Mouse (Mus musculus): Measurements from ENCODE around the gene Ttc17.
A peak's percentile ranks its signal among the peaks of the same experiment; 100 is the strongest.
"Not testable (repeated sequence)": the region's sequence is repeated elsewhere in the genome, so short reads cannot be mapped to it uniquely, and the experiment has no call there.

Gene Ttc17

DNA sequence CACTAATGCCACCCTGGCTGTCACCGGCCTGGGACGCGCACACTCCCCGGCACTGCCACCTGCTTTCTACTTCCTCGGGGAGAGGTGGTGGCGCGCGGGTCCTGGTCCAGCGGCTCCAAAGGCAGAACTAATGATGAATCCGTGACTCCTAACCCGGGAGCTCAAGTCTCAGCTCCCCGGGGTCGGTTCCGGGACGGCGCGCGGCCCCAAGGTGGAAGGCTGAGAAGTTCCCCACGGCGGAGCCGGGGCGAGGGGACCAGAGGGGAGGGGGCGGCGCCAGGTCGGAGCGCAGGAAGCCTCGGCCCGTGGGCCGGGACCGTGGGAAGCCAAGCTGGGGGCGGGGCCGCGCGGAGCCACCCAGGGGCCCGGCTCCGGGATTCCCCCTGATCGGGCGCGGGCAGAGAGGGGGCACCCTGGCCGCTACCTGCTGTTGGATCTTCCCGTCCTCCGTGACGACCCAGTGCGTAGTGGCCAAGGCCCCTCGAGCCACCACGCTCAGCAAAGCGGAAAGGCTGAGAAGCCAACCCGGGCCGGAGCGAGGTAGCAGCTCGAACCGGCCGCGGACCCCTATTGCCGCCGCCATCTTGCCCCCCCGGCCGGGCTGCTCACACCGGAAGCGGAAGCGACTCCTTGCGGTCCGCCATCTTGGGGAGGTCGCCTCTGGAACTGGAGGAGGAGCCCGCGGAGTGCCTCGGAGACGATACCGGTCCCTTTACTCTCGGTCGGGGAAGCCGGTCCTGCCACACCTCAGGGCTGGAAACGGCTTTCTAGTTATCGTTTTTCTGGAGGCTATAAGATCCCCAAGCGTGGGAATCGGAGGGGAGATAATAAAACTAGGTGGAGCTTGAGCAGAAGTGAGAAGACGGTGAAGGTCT, at the start of gene Ttc17:
TSS of gene Ttc17 (minus strand) at position 607 of the 875 bp plus-strand sequence.
- peak; percentile 93 for DNase-seq (ENCODE audit: low read depth, low spot score)

DNA sequence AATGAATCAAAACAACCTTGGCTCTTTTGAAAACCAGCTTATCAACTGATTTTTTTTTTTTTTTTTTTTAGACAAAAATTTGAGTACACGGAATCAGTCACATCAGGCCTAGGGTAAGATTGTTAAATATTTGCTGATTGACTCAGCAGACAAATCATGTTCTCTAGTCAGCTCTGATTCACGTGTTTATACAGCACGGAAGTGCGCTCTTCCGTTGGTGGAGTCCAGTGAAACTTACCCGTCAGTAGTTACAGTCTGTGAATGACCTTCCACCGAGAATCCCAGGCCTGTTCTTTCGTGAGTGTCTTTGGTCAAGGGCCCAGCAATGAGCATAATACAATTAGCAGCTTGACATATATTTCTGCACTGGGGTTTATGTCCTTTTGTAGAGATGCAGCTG, 43.2 kb upstream of the Ttc17 start:
- no peak for DNase-seq (ENCODE audit: low read depth, low spot score)

DNA sequence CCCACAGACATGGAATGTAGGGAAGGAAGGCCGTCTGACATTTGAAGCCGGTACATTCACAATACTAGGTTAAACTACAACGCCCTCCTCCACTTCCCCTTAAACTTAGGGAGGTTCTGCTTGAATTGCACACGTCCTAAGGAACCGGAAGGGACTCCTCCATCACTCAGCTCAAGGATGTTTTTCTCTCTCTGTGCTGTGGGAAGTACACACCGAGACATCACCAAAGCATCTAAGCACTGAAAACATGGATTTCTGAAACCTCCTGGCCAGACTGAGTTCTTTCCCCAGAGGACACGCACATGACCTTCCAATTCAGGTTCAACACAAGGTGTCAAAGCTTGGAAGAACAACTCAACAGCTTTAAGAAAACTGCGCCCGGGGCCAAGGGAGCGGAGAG, 30.5 kb upstream of the Ttc17 start:
- DNase-seq (ENCODE audit: low read depth, low spot score): peak; percentile 21

DNA sequence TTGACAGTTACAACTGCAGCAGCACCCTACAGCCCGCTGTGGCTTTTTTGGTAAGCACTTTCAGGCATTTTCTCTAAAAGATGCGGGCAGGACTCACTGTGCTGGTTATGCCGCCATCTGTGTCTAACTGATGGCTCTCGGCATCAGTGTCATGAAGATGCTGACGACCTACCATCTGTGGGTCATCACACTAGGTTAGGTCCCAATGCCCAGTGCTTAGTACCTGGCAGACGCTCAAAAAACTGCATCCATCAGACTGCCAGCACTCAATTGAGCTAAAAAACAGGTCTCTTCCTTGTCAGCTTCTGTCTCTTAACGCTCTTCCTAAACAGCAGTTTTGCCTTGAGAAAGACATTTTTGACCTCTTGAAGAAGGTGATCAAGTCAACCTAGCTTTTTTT, 29.0 kb upstream of the Ttc17 start:
- DNase-seq (ENCODE audit: low read depth, low spot score): no peak

DNA sequence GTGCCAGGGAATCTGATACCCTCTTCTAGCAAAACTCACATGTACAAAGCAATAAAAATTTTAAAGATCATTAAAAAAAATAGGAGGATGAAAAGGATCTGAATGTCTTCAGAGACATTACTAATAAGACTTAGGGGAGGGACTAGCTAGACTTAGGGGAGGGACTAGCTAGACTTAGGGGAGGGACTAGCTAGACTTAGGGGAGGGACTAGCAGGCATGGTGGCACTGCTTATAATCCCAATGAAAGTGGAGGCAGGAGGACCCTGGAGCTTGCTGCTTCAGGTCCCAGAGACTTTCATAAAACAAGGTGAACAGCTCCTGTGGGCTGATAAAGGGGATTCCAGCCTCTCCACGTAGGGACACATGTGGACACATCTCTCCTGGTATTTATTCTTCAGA, 28.3 kb upstream of the Ttc17 start:
- DNase-seq (ENCODE audit: low read depth, low spot score): no peak

DNA sequence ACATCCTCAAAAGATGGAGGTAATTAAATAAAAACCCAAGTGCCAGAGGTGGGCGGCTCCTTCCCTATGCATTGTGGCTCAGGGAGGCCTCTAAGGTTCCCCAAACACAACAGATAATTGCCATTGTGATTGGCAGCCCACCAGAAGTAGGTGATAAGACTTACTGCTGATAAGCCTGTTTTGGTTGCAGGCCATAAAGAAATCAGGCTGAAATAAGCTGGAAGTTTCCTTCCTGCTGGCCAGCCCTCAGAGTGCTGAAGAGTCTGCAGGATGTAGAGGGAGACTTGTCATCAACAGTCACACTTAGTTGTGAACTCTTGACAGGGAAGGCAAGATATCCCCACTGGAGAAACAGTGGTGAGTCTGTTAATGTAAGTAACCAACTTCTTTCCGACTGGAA, 25.7 kb upstream of the Ttc17 start:
- no peak for DNase-seq (ENCODE audit: low read depth, low spot score)

DNA sequence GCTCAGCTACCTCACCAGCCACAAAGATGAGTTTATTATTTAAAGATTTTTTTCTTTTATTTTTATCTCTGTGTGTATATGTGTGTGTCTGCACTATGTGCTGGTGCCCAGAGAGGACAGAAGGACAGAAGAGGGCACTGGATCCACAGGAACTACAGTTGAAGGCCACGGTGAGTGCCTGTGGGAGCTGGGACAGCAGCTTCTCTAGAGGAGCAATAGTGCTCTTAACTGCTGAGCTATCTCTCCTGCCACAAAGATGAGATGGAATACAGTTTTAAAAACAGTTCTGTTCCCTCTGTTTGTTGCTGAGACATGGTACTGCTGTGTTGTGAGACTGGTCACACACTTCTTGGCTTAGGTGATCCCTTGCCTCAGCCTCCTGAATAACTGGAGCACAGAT, 22.0 kb upstream of the Ttc17 start:
- no peak for DNase-seq (ENCODE audit: low read depth, low spot score)

DNA sequence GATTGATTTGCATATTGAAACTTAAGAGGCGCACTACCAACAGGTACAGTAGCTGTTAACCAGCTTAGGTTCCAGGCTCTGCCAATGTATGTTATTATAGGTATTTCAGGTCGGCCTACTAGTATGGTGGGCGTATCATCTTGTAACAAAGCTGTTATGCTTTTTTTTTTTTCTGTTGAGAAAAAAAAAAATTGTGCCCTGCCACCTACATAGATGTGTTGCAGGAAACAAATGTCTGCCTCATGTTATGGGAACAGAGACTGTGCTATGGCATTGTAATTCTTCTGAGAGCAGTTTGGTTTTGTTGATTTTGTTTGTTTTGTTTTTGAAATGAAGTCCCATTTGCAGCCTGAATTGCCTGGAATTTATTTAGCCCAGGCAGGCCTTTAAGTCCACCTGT, 952 bp upstream of the Ttc17 start:
- DNase-seq (ENCODE audit: low read depth, low spot score): no peak

DNA sequence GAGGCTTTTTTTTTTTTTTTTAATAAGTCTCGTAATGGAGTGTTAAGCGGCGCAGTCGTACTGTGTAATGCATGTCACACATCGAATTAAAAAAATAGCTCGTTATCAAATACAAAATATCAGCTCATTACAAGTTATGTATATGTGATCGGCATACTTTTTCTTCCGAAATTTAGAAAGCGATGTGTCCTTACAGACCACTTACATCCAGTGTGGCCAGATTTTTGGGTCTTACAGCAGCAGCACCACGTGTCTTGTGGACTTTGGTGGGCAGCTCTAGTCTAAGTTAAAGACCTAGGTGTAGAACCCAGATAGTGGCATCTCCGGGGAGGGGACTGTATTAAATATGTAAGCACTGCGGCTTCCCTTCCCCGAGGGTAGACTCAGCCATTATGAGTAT, 532 bp upstream of the Ttc17 start:
- DNase-seq (ENCODE audit: low read depth, low spot score): peak; percentile 52

DNA sequence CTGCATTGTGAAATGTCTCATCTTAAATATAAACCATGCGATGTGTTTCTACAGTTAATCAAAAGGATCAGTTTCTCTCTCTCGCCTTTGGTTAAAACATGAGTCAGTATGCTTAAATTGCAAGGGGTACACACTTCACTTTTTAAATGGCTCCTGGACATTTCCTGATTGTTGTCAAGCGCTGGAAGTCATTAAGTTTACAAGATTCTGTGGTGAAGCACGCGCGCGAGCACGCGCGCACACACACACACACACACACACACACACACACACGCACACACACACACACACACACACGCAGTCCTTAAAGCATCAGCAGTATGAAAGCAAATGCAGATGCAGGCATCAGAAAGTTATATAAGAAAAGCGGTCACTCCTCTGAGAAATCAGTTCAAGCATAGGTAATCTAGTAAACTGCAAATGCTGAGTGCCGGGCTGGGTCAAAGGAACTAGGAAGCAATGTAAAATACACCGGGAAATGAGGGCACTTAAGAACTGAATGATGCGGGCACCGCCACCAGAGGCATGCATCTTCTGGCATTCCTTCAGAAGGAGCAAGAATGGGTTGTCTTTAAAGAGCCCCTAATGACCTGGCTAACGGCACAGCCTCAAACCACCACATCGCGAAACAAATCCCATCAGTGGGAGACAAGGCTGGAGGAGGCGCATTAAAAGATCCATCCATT, 949 bp downstream of the Ttc17 start:
- peak; percentile 77 for DNase-seq (ENCODE audit: low read depth, low spot score)

DNA sequence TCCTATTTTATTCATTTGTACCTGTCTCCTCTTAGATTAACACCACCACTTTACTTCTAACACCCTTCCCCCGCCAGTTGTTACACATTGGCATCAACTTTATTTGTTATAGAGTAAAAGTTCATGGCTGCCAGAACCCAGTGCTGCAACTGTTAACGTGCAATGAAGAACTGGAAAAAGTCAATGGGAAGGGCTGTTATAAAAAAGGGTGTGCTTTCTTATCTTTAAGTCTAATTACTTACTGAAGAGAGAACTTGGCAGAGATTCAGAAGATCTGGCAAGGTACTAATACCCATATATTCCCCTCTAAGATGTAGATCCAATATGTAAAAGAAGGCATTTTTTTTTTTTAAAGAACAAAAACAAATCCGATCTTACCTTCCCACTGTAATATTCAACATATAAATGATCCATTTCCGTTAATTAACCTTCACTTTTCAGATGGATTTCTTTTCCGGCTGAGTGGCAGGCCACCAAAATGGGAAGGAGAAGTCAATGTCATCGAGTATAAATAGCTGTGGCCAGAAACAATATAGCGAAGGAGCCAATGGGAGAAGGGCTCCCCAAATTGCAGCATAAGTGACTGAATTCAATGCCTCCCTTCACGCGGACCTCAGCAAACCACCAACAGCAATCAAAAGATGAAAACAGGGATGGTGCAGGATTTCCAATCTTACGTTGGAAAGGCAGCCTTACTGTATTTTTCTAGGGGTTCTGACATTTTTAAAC, 1.8 kb downstream of the Ttc17 start:
- no peak for DNase-seq (ENCODE audit: low read depth, low spot score)

DNA sequence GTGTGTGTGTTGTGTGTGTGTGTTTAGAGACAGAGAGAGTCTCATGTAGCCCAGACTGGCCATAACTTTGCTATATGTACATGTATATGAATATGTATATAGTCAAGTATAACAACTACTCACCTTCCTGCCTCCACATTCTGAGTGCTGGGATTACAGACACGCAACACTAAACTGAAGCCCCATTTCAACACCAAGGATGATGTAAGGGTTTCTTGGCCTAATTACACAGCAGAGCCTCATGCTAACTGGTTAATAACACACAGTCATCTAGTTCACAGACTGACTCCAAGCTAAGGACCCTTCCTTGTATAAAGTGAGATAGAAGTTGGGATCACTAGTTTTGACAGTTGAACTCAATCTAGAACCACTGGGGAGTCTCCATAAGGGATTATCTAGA, 3.9 kb downstream of the Ttc17 start:
- DNase-seq (ENCODE audit: low read depth, low spot score): no peak

DNA sequence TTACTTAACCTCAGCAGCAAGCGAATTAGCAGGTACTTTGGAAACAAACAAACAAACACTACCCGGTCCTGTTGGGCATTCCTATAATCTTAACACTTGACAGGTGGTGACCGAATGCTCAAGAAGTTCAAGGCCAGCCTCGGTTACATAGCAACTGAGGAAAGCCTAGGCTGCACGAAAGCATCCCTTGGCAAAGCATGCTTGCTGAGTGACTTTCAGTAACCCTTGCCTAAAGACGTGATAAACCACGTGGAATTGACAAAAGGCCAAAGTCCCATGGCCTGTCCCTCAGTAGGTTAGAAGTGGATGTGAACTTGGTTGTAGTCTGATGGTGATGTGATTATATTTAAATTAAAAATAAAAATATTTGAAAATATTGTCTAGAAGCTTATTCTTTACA, 4.4 kb downstream of the Ttc17 start:
- no peak for DNase-seq (ENCODE audit: low read depth, low spot score)

DNA sequence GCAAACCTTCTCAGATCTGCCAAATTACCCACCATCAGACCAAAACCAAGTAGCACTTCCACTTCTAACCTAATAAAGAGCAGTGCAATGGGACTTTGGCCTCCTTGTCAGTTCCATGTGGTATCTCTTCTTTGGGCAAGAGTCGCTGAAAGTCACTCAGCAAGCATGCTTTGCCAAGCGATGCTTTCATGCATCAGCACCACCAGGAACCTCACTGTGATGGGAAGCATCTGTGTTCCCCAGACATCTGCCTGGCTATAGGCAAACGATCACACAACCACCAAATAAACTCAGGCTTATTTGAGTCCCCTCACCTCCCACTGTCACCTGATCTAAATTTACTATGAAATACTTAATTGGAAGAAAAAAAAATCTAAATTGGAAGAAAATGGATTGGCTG, 5.5 kb downstream of the Ttc17 start:
- DNase-seq (ENCODE audit: low read depth, low spot score): no peak

DNA sequence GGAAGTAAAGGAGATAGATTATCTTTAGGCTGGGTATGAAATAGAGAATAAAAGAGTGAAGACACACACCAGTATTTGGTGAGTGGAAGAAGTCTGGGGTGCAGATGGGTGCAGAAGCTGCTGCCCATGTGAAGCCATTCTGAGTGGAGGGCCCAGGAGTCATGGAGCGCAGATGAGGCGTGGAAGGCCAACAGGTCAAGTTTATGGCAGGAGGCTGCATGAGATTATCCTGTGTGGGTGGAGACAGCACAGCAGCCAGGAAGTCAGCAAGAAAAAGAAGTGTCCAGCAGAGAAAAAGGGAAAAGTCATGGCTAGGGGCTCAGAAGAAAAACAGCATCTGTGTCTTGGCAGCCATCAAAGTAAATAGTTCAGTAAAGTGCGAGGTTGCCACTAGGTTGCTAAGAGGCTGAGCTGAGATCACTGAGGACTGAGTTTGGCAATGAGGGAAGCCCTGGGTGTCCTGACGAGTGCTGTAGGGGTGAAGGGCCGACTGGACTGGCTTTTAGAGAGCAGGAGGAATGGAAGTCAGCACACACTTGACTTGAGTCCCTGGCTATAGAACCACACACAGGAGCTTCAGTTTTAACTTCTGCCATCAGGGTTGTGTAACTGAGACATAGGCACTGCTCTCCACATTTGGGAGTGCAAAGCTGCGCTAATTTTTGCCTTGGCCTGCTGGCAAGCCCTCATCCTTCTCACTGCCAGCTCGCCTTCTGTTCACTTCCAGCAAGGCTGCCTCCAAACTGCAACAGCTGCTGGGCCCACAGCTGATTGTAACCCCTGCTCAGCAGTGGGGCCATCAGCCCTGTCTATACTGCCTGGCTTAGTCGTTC, 8.1 kb downstream of the Ttc17 start:
- DNase-seq (ENCODE audit: low read depth, low spot score): no peak

DNA sequence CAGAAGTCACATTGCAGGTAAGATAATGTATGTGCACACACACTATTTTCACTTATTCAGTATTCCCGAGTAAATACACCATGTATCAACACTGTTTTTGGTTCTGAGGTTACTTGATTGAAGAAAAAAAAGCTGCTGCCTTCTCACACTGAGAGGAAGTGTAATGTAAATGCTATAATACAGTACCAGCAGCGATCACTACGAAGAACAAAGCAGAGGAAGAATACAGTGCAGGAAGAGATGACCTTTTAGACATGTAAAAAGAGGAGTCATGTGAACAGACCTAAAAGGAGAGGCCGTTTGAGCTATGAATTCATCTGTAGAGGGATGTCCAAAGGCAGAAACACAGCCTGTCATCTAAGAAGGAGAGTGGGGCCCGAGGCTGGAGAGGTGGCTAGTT, 9.0 kb downstream of the Ttc17 start:
- no peak for DNase-seq (ENCODE audit: low read depth, low spot score)

DNA sequence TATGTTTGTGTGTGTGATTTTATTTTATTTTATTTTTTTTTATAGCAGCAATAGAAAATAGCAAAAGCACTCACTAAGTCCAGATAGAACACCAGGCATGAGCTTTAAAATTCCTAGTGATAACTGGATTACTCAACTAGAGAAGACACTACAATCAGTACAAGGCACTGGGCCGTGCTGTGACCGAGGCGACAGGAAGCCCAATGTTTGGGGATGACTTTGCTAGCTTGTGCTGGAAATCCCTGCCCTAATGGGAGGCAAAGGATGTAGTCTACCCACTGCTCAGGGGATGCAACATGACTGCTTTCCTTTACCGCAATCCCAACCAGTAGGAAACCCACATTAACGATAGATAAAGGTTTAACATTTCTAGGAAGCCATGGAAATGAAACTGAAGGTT, 10.2 kb downstream of the Ttc17 start:
- no peak for DNase-seq (ENCODE audit: low read depth, low spot score)

DNA sequence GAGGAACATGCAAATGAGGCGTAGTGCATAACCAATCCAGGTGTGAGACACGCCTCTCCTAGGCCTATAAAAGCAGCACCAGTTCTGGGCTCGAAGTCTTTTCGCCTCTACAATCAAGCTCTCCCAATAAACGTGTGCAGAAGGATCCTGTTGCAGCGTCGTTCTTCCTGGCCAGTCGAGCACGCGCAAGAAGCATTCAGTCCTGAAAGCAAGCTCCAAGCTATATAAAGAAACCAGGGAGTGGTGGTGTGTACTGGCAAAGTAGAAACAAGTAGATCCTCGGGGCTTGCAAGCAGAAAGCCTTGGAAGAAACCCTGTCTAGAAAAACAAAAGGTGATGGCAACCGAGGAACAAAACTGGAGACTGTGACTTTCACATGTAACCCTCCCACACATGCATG, 15.4 kb downstream of the Ttc17 start:
- not testable (repeated sequence) for DNase-seq (ENCODE audit: low read depth, low spot score)

DNA sequence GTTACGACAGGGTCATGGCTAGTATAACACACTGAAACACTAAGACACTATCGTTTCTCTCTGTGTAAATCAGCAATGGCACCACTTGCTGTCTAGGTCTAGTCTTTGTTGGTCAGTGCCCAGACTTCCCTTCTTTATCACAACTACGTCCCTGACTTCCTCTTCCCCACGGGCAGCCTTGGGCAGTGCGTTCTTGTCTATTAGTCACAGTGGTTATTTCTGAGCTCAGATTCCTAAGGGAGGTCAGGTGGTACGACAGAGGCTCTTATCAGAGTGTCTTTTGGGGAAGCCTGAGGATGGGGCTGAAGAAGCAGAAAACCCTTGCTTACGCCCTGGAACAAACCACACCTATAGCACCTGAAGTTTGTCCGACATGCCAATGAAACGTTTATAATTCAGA, 17.5 kb downstream of the Ttc17 start:
- no peak for DNase-seq (ENCODE audit: low read depth, low spot score)

DNA sequence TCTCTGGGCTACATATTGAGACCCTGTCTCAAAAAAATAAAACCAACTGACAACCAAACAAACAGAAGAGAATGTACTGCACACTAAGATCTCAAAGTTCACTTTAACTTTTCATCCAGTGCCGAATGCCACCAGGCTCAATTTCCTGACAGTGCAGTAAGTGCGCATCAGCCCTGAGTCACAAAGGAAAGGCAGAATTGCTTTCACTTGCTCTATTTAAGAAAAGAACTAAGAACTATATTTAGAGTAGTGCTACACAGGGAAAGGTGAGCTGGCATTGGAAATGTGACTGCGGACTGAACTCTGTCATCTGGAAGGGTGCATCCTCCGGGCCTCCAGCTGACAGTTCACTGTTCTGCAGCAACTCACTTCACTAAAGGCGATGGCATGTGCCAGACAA, 18.6 kb downstream of the Ttc17 start:
- DNase-seq (ENCODE audit: low read depth, low spot score): no peak

DNA sequence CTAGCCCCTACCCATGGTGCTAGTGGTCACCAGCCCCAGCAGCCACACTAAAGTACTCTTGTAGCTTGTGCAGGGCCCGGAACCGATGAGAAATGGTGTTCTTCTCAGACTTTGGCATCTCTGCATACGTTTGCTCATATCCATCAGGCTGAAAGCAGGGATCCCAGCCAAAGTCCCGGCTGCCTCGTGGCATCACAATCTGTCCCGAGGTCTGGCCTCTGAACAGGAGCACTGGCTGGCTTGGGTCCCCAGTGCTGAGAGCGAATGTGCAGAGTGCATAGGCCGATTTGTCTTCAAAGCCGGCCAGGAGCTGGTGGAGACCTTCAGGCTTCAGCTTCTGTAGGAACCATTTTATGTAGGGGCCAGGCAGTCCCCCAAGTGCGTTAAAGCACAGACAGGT, 22.0 kb downstream of the Ttc17 start:
- DNase-seq (ENCODE audit: low read depth, low spot score): not testable (repeated sequence)

Measured in CD4-positive helper T cell, adult 2 months (primary cell).